Mouse (Mus musculus) left cerebral cortex, adult 11 months (tissue): ENCODE measurements around the gene Fam111a.

Experiments
- DNase-seq: peaks from one replicate; pipeline ENCODE4 v3.0.0; 2022; ENCODE audit warnings: low spot score

Fam111a gene

DNA sequence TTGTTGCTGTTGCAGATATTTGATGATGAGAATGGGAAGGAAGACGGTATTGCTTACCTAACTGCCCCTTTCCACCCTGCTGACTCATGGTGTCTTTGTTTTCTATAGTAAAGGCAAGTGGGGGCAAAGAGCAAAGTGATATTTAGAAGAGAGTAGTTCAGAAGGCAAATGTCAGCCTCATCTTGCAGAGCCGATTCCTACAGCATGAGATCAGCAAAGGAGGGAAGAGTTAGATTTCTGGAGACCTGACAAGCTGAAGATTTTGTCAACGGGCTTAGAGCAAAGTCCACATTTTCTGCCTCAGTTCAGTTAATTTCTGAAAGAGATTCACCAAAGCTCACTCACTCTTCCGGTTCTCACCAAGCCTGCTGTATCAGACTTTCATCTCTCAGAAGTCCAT lies 87.6 kb downstream of the Fam111a start, which contains the start of gene Glyat:
Gene Glyat (plus strand): TSS at position 133 of the 400 bp plus-strand sequence.
- DNase-seq: no peak

DNA sequence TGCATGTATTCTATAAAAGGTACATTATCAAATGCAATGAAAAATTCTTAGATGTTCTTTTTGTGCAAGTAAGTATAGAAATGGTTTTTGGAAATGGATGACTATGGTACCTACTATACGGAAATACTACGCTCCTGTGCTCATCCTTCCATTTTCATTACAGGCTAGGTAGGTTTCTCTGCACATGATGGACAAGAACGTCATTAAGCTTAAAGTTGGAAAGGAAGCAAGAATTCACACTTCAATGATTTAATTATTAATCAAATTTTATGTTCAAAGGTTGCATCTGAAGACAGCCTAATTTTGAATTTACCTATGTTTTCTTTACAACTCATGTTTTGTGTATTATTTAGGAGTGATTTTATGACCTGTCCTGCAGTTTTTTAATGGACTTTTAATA lies 88.7 kb downstream of the Fam111a start:
- no peak for DNase-seq

DNA sequence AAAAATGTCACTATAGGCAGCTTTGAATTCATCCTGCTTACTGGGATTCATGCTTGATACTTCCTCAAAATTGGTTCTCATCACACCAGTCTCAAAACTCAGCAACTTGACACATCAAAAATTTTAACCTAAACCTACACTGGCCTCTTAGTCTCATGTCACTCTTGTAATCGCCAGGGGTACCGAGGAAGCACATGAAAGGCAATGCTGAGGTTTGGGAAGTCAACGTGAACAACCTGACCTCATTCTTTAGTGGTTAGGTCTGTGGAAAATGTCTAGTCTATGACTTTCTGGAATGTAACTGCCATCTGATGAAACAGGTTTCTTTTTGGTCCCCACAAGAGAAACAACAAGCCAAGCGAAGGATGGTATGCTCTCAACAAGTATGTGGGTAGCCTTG lies 89.4 kb downstream of the Fam111a start:
- no peak for DNase-seq

DNA sequence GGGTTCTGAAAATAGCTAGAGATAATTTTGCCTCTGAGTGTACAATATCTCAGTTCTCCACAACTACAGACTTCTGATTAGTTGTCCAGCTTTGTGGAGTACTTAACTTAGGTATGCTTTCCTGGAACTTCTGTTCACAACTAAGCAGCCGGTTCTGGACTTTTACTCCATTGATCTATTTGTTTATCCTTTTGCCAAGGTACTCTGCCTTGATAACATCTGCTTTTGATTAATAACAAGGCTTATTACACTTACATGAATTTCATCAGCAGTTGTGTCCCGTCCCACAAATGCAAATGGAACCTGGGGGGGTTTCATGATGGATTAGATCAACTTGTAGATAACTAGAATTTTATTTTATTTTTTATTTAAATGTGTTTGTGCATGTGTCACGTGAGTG lies 91.3 kb downstream of the Fam111a start:
- DNase-seq: no peak

DNA sequence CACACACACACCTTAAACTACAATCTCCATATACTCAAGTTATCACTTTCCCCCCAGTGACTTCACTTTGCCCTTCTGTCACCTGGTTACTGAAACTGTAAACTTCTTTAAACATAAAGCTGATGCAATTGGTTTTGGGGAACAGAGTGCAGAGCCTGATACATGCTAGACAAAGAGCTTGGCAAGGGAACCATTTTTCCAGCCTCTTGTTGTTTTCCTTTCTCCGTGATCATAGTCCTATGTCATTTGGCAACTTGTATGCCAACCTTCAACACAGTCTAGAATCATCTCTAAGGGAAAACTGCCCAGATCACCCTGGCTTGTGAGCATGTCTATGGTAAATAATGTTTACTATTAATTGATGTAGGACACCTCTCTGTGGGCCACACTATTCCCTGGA lies 92.5 kb downstream of the Fam111a start:
- DNase-seq: no peak
